Mouse (Mus musculus): Measurements from ENCODE around the gene Pdzk1. TPM values are rescaled to one million over a fixed set of nuclear protein-coding genes. Genes with fewer than 3 reads are reported as not detected.

The Pdzk1 gene
- polyA plus RNA-seq, 1 experiment, result not detected

DNA sequence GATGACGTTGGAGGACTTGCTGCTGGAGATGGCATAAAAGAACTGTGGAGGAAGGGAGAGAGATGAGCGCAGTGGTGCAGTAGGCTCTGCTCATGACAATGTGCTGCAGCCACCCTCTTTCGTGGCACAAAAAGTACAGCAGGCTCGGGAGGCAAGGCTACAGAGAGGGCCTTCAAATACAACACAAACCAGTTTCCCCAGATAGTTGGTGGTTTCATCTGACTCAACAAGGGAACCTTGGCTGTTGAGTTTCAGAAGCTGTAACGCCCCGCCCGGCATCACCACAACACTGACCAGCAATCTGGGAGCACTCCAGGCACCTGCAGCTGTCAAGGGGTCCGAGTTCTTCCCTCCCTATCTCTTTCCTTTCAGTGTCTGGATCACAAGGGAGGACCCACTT lies 43.4 kb downstream of the Pdzk1 start:
- no peak for TF ChIP-seq MAX (IDR thresholded peaks at IDR 0.05)
- no peak for TF ChIP-seq USF1 (IDR thresholded peaks at IDR 0.05; ENCODE audit: low read depth)
- TF ChIP-seq CTCF (IDR thresholded peaks at IDR 0.05; ENCODE audit: control insufficient read depth, insufficient read depth, insufficient read length), result no peak
- TF ChIP-seq MYOD1 (IDR thresholded peaks at IDR 0.05; ENCODE audit: control insufficient read depth, insufficient read length, low read depth), result no peak
- no peak for TF ChIP-seq FOSL1 (IDR thresholded peaks at IDR 0.05; ENCODE audit: insufficient read depth, low read length, poor library complexity, severe bottlenecking)
- no peak for TF ChIP-seq CEBPB (IDR thresholded peaks at IDR 0.05; ENCODE audit: low read depth)
- TF ChIP-seq MYOG (IDR thresholded peaks at IDR 0.05; ENCODE audit: control insufficient read depth, extremely low read depth, insufficient read length), result no peak

DNA sequence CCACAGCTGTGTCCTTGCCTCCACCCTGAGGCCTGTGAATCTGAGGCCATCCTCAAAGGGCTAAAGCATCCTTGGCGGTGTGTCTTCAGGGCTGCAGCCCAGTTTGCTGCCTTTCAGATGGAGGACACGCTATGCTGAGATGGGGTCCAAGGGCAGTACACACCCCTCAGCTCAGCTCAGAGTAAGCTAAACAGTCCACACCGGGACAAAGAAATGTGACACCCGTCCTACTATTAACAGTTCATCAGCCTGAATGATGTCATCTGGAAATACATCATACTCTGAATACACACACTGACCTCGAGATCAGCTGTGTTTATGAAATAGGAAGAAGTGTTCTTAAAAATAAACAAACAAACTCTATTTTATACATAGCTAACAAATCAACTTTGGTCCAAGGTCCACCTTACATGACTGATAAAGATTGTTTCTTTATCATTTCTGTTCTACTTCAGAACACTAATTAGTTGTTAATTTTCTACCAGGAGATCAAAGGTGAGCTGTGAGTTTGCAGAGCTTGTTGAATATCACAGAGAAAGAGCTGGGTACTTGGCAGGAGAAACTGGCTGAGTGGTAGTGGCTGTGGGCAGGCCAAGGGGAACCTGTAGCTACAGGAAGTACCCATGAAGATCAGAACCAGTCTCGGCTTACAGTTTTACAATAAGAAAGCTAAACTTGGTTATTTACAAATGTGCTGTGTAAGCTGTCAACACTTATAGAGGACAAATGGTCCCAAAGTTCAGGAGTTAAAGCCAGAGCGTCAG lies 45.9 kb downstream of the Pdzk1 start:
- Histone ChIP-seq H3ac (ENCODE audit: control insufficient read depth, insufficient read length, low read depth) (no peak overlapping the region), H3K79me2 (ENCODE audit: control insufficient read depth, insufficient read depth) (no peaks in the 10 kb centered on the region), H3K27me3 (ENCODE audit: control insufficient read depth, insufficient read depth, insufficient read length) (no peaks in the 10 kb centered on the region), H3K36me3 (ENCODE audit: control insufficient read depth, insufficient read depth) (peaks cover 33% of the 10 kb centered on the region), H3K79me3 (ENCODE audit: low read depth) (no peaks in the 10 kb centered on the region), H3K4me3 (ENCODE audit: insufficient read depth, poor library complexity, severe bottlenecking) (no peak overlapping the region)
- TF ChIP-seq MYOD1 (IDR thresholded peaks at IDR 0.05; ENCODE audit: control insufficient read depth, insufficient read length, low read depth) (no peak), CEBPB (IDR thresholded peaks at IDR 0.05; ENCODE audit: low read depth) (no peak), FOSL1 (IDR thresholded peaks at IDR 0.05; ENCODE audit: insufficient read depth, low read length, poor library complexity, severe bottlenecking) (no peak), MAX (IDR thresholded peaks at IDR 0.05) (no peak), USF1 (IDR thresholded peaks at IDR 0.05; ENCODE audit: low read depth) (no peak), MYOG (IDR thresholded peaks at IDR 0.05; ENCODE audit: control insufficient read depth, extremely low read depth, insufficient read length) (no peak), CTCF (IDR thresholded peaks at IDR 0.05; ENCODE audit: control insufficient read depth, insufficient read depth, insufficient read length) (no peak)

More for the DNA sequence above, 43.4 kb downstream of the Pdzk1 start:
- no peak overlapping the region for H3ac ChIP-seq (ENCODE audit: control insufficient read depth, insufficient read length, low read depth)
- H3K79me2 ChIP-seq (ENCODE audit: control insufficient read depth, insufficient read depth), result no peaks in the 10 kb centered on the region
- H3K27me3 ChIP-seq (ENCODE audit: control insufficient read depth, insufficient read depth, insufficient read length), result no peaks in the 10 kb centered on the region
- H3K4me3 ChIP-seq (ENCODE audit: insufficient read depth, poor library complexity, severe bottlenecking), result no peak overlapping the region
- H3K36me3 ChIP-seq (ENCODE audit: control insufficient read depth, insufficient read depth), result peaks cover 45% of the 10 kb centered on the region
- H3K79me3 ChIP-seq (ENCODE audit: low read depth), result no peaks in the 10 kb centered on the region

DNA sequence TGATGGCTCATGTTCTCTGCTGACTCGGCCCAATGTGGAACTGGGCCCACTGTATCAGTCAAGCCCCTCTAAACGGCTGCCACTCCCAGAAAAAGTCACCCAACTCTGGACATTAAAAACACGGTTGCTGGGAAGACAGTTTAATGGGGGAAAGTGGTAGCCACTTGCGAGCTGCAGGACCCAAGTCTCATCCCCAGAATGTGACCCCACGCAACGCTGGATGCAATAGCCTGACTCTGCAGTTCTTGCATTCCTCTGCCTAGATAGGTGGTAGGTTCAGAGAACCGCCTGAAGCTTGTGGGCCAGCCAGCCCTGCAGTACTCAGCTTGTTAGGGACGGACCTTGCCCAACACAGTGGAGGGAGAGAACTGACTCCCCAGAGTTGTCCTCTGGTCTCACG lies 50.5 kb downstream of the Pdzk1 start:
- no peak for TF ChIP-seq MYOD1 (IDR thresholded peaks at IDR 0.05; ENCODE audit: control insufficient read depth, insufficient read length, low read depth)
- no peak for TF ChIP-seq CEBPB (IDR thresholded peaks at IDR 0.05; ENCODE audit: low read depth)
- TF ChIP-seq CTCF (IDR thresholded peaks at IDR 0.05; ENCODE audit: control insufficient read depth, insufficient read depth, insufficient read length), result no peak
- no peak for TF ChIP-seq MYOG (IDR thresholded peaks at IDR 0.05; ENCODE audit: control insufficient read depth, extremely low read depth, insufficient read length)
- no peak for TF ChIP-seq FOSL1 (IDR thresholded peaks at IDR 0.05; ENCODE audit: insufficient read depth, low read length, poor library complexity, severe bottlenecking)
- TF ChIP-seq MAX (IDR thresholded peaks at IDR 0.05), result no peak
- no peak for TF ChIP-seq USF1 (IDR thresholded peaks at IDR 0.05; ENCODE audit: low read depth)
- Histone ChIP-seq H3ac (ENCODE audit: control insufficient read depth, insufficient read length, low read depth) (no peak overlapping the region), H3K27me3 (ENCODE audit: control insufficient read depth, insufficient read depth, insufficient read length) (no peaks in the 10 kb centered on the region), H3K79me3 (ENCODE audit: low read depth) (no peaks in the 10 kb centered on the region), H3K79me2 (ENCODE audit: control insufficient read depth, insufficient read depth) (no peaks in the 10 kb centered on the region), H3K36me3 (ENCODE audit: control insufficient read depth, insufficient read depth) (peaks cover 25% of the 10 kb centered on the region), H3K4me3 (ENCODE audit: insufficient read depth, poor library complexity, severe bottlenecking) (no peak overlapping the region)

DNA sequence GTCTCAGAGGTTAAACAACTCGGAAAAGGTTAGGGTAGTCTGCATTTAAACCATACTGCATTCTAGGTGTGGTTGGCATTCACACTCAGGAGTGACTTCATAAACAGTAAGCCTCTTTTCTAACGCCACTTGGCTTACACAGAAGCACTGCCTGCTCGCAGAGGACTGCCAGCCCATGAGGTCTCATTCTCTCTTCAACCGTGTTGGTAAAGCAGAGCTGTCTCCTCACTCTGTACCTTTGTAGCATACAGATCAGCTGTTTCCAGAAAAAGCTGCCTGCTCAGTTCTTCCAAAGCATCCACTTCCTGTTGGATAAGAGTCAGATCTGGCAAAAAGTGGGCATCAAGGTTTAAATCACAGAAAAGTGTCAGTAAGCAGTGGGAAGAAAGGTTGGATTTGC lies 51.3 kb downstream of the Pdzk1 start:
- Histone ChIP-seq H3K27me3 (ENCODE audit: control insufficient read depth, insufficient read depth, insufficient read length) (no peaks in the 10 kb centered on the region), H3K79me3 (ENCODE audit: low read depth) (no peaks in the 10 kb centered on the region), H3K36me3 (ENCODE audit: control insufficient read depth, insufficient read depth) (peaks cover 17% of the 10 kb centered on the region), H3ac (ENCODE audit: control insufficient read depth, insufficient read length, low read depth) (no peak overlapping the region), H3K4me3 (ENCODE audit: insufficient read depth, poor library complexity, severe bottlenecking) (no peak overlapping the region), H3K79me2 (ENCODE audit: control insufficient read depth, insufficient read depth) (no peaks in the 10 kb centered on the region)
- TF ChIP-seq CEBPB (IDR thresholded peaks at IDR 0.05; ENCODE audit: low read depth), result no peak
- no peak for TF ChIP-seq FOSL1 (IDR thresholded peaks at IDR 0.05; ENCODE audit: insufficient read depth, low read length, poor library complexity, severe bottlenecking)
- TF ChIP-seq MYOG (IDR thresholded peaks at IDR 0.05; ENCODE audit: control insufficient read depth, extremely low read depth, insufficient read length), result no peak
- no peak for TF ChIP-seq USF1 (IDR thresholded peaks at IDR 0.05; ENCODE audit: low read depth)
- no peak for TF ChIP-seq MYOD1 (IDR thresholded peaks at IDR 0.05; ENCODE audit: control insufficient read depth, insufficient read length, low read depth)
- no peak for TF ChIP-seq CTCF (IDR thresholded peaks at IDR 0.05; ENCODE audit: control insufficient read depth, insufficient read depth, insufficient read length)
- TF ChIP-seq MAX (IDR thresholded peaks at IDR 0.05), result no peak

DNA sequence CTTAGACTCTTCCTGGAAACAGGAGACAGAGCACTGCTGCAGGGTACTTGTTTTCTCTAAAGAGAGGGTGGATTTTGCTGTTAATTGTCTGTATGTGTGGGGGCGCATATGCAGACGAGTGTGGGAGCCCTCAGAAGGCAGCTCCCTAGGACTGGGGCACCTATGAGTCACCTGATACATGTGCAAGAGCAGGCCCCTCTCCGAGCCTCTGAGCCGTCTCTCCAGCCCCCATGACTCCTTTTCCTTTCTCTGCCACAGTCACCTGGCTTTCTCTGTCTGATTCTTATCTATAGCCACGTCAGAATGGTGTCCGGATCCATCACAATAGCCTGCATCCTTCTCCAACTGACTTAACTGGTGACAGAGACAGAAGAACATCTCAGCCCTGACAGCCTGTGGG lies 52.5 kb downstream of the Pdzk1 start:
- Histone ChIP-seq H3K4me3 (ENCODE audit: insufficient read depth, poor library complexity, severe bottlenecking) (no peak overlapping the region), H3K36me3 (ENCODE audit: control insufficient read depth, insufficient read depth) (peaks cover 17% of the 10 kb centered on the region), H3ac (ENCODE audit: control insufficient read depth, insufficient read length, low read depth) (no peak overlapping the region), H3K27me3 (ENCODE audit: control insufficient read depth, insufficient read depth, insufficient read length) (no peaks in the 10 kb centered on the region), H3K79me2 (ENCODE audit: control insufficient read depth, insufficient read depth) (no peaks in the 10 kb centered on the region), H3K79me3 (ENCODE audit: low read depth) (no peaks in the 10 kb centered on the region)
- no peak for TF ChIP-seq MYOD1 (IDR thresholded peaks at IDR 0.05; ENCODE audit: control insufficient read depth, insufficient read length, low read depth)
- no peak for TF ChIP-seq CTCF (IDR thresholded peaks at IDR 0.05; ENCODE audit: control insufficient read depth, insufficient read depth, insufficient read length)
- no peak for TF ChIP-seq MAX (IDR thresholded peaks at IDR 0.05)
- TF ChIP-seq FOSL1 (IDR thresholded peaks at IDR 0.05; ENCODE audit: insufficient read depth, low read length, poor library complexity, severe bottlenecking), result no peak
- TF ChIP-seq MYOG (IDR thresholded peaks at IDR 0.05; ENCODE audit: control insufficient read depth, extremely low read depth, insufficient read length), result no peak
- TF ChIP-seq USF1 (IDR thresholded peaks at IDR 0.05; ENCODE audit: low read depth), result no peak
- no peak for TF ChIP-seq CEBPB (IDR thresholded peaks at IDR 0.05; ENCODE audit: low read depth)
